Mouse (Mus musculus) megakaryocyte, embryonic 14.5 days (primary cell): ENCODE measurements at regions not wholly inside any gene's neighbourhood (a gene's known extent, or its start where the extent isn't known, plus 50 kb on each side); places are given as distances from the start of the nearest gene placed in this dataset.

ENCODE experiments used
- FLI1 ChIP-seq: IDR thresholded peaks from 2 replicates; pipeline ENCODE4 v1.6.1; 2012; ENCODE audit warnings: low read length, inconsistent platforms, mixed read lengths
- GATA1 ChIP-seq: IDR thresholded peaks from 3 replicates; pipeline ENCODE4 v1.6.1; 2012; ENCODE audit warnings: mixed read lengths, low read length, inconsistent platforms, borderline replicate concordance

GRCm38 (mm10) chr12:70763542-70763941 is 61.8 kb upstream of the Frmd6 start:
- TF ChIP-seq GATA1, result no peak
- no peak for TF ChIP-seq FLI1
